Mouse (Mus musculus): Measurements from ENCODE around the gene Hnrnpl. TPM values are rescaled to one million over a fixed set of nuclear protein-coding genes. Genes with fewer than 3 reads are reported as not detected.

Hnrnpl gene
- total and polyA plus RNA-seq, 2 experiments = 90.1 to 109 TPM

DNA sequence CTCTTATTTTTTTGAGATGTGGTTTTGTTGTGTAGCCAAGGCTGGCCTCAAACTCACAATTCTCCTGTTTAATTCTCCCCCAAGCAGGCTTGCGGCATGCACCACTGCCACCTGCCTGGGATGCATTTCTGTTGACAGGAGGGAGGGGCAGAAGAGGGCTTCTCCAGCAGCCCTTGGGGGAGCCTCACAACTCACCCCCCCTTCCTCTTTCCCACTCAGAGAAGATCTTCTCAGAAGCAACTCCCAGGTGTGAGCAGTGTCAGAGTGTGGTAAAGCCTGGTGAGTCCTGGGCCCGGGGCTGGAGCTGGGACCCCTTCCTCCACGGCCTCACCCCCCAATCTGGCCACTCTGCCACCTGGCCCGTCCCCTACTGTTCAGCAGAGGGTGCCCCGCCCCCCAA, 23.2 kb upstream of the Hnrnpl start:
- DNase-seq (ENCODE audit: extremely low read depth, low read depth, low spot score) = no peak
- Histone ChIP-seq H3K27me3 (ENCODE audit: control insufficient read depth, insufficient read depth, low read length) (no peaks in the 10 kb centered on the region), H3K4me3 (ENCODE audit: insufficient read depth, low read depth, low read length) (no peak overlapping the region), H3K4me1 (ENCODE audit: control insufficient read depth, insufficient read depth, low read length) (no peaks in the 10 kb centered on the region), H3K79me2 (ENCODE audit: control insufficient read depth, insufficient read depth, low read length) (no peaks in the 10 kb centered on the region), H3K9ac (ENCODE audit: low read depth, low read length) (no peak overlapping the region), H3K27ac (replicated peaks; ENCODE audit: insufficient read depth, low read depth, low read length) (no peak overlapping the region), H3K36me3 (ENCODE audit: control insufficient read depth, insufficient read depth, low read length) (no peaks in the 10 kb centered on the region; the same call in 1 of the 2 replicates)
- WGBS = 88% methylated on average over 5 of the region's 5 CpGs
- TF ChIP-seq POLR2A (IDR thresholded peaks at IDR 0.05; ENCODE audit: extremely low read depth, insufficient read depth, low read length) (no peak), CTCF (IDR thresholded peaks at IDR 0.05; ENCODE audit: low read depth, low read length) (no peak)

DNA sequence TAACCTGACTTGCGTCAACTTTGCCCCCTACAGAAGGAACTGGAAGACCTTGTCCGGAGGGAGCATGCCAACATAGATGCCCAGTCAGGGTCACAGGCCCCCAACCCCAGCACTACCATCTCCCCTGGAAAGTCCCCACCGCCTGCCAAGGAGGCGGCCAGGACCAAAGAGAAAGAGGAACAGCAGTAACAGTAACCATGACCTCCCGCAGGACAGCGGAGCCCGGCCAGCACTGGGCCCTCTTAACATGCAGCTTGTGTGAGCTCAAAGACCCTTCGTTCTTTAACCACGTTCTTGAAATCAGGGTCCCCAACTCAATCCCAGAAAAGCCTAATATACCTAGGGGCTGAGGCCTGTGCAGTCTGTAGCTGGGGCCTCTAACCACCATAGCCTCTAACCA, 20.5 kb upstream of the Hnrnpl start:
- TF ChIP-seq CTCF (IDR thresholded peaks at IDR 0.05; ENCODE audit: low read depth, low read length) (no peak), POLR2A (IDR thresholded peaks at IDR 0.05; ENCODE audit: extremely low read depth, insufficient read depth, low read length) (no peak)
- no peak for DNase-seq (ENCODE audit: extremely low read depth, low read depth, low spot score)
- Histone ChIP-seq H3K27me3 (ENCODE audit: control insufficient read depth, insufficient read depth, low read length) (no peaks in the 10 kb centered on the region), H3K9ac (ENCODE audit: low read depth, low read length) (no peak overlapping the region), H3K4me1 (ENCODE audit: control insufficient read depth, insufficient read depth, low read length) (no peaks in the 10 kb centered on the region), H3K27ac (replicated peaks; ENCODE audit: insufficient read depth, low read depth, low read length) (no peak overlapping the region), H3K79me2 (ENCODE audit: control insufficient read depth, insufficient read depth, low read length) (no peaks in the 10 kb centered on the region), H3K36me3 (ENCODE audit: control insufficient read depth, insufficient read depth, low read length) (no peaks in the 10 kb centered on the region; the same call in 1 of the 2 replicates), H3K4me3 (ENCODE audit: insufficient read depth, low read depth, low read length) (no peak overlapping the region)
- 97% methylated on average over 9 of the region's 9 CpGs for WGBS

DNA sequence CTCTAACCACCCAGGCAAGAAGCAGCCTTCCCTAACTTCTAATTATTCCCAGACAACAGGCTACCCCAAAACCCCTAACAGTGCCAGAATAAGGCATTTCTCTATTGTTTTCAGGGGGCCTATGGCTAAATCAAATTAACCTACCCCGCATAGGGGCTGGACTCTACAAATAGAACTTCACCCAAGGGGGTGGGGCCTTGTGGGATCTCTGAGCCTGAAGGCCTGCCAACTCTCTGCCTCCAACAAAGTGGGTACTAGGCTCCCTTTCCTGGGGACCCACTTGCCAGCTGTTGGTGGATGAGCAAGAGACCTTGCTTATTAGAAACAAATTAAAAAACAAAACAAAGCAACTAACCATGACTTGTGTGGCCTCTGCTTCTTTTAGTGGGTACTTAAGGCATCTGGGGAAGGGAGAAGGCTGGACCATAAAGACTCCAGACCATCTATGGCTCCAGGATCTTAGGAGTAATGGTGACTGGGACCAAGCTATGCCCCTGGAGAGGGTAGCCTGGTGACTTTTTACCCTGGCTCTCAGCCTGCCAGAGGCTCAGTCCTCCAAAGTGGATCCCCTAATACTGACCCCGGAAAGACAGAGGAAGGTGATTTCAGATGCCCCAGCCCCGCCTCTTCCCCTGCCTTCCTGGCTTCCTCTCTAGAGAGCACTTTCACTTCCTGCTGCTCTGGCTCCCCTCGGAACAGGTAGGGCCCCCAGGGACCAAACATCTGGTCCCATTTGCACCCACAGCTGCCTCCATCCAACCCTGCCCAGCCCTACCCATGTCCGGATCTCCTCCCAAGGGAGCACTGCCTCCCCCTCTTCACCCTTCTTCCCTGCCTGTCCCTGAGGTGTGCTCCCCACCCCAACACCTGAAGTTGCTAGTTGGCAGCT, 19.8 kb upstream of the Hnrnpl start, which contains the start of gene Rinl:
Gene Rinl (plus strand): TSS at position 663 of the 889 bp plus-strand sequence.
- Histone ChIP-seq H3K9ac (ENCODE audit: low read depth, low read length) (no peak within 1 kb of the TSS), H3K4me3 (ENCODE audit: insufficient read depth, low read depth, low read length) (peak within 1 kb of the TSS; percentile 38)

DNA sequence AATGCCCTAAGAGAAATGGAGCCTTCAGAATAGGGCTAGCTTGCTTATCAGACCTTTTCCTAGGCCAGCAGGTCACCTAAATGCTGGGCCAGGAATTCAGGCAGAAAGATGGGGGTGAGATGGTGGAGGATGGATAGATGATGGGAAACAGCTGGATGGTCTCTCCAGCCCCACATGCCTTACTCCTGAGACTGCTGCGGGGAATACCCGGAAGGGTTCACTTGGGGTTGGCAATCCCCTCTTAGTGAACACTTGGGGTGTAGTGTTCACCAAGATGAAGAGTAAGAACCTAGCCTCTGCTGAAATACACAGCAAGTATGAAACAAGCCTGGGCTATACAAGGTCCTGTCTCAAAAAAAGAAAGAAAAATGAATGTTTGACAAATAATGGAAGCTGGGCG, 19.1 kb upstream of the Hnrnpl start:
- TF ChIP-seq POLR2A (IDR thresholded peaks at IDR 0.05; ENCODE audit: extremely low read depth, insufficient read depth, low read length) (no peak), CTCF (IDR thresholded peaks at IDR 0.05; ENCODE audit: low read depth, low read length) (no peak)
- no peak overlapping the region for H3K9ac ChIP-seq (ENCODE audit: low read depth, low read length)
- H3K27ac ChIP-seq (replicated peaks; ENCODE audit: insufficient read depth, low read depth, low read length) = no peak overlapping the region
- 95% methylated on average over 3 of the region's 3 CpGs for WGBS
- no peak for DNase-seq (ENCODE audit: extremely low read depth, low read depth, low spot score)
- no peaks in the 10 kb centered on the region for H3K4me1 ChIP-seq (ENCODE audit: control insufficient read depth, insufficient read depth, low read length)
- no peaks in the 10 kb centered on the region for H3K79me2 ChIP-seq (ENCODE audit: control insufficient read depth, insufficient read depth, low read length)
- no peaks in the 10 kb centered on the region for H3K27me3 ChIP-seq (ENCODE audit: control insufficient read depth, insufficient read depth, low read length)
- no peaks in the 10 kb centered on the region; the same call in 1 of the 2 replicates for H3K36me3 ChIP-seq (ENCODE audit: control insufficient read depth, insufficient read depth, low read length)
- H3K4me3 ChIP-seq (ENCODE audit: insufficient read depth, low read depth, low read length) = no peak overlapping the region; the same call in 1 of the 2 replicates

More for the DNA sequence above, 19.8 kb upstream of the Hnrnpl start, which contains the start of gene Rinl:
- 74% methylated on average over 5 of the region's 5 CpGs for WGBS
- no peak for TF ChIP-seq POLR2A (IDR thresholded peaks at IDR 0.05; ENCODE audit: extremely low read depth, insufficient read depth, low read length)
- no peak for TF ChIP-seq CTCF (IDR thresholded peaks at IDR 0.05; ENCODE audit: low read depth, low read length)
- Histone ChIP-seq H3K4me1 (ENCODE audit: control insufficient read depth, insufficient read depth, low read length) (no peaks in the 10 kb centered on the region), H3K79me2 (ENCODE audit: control insufficient read depth, insufficient read depth, low read length) (no peaks in the 10 kb centered on the region), H3K36me3 (ENCODE audit: control insufficient read depth, insufficient read depth, low read length) (no peaks in the 10 kb centered on the region; the same call in 1 of the 2 replicates), H3K27ac (replicated peaks; ENCODE audit: insufficient read depth, low read depth, low read length) (no peak within 1 kb of the TSS), H3K27me3 (ENCODE audit: control insufficient read depth, insufficient read depth, low read length) (no peaks in the 10 kb centered on the region)
- DNase-seq (ENCODE audit: extremely low read depth, low read depth, low spot score) = no peak

DNA sequence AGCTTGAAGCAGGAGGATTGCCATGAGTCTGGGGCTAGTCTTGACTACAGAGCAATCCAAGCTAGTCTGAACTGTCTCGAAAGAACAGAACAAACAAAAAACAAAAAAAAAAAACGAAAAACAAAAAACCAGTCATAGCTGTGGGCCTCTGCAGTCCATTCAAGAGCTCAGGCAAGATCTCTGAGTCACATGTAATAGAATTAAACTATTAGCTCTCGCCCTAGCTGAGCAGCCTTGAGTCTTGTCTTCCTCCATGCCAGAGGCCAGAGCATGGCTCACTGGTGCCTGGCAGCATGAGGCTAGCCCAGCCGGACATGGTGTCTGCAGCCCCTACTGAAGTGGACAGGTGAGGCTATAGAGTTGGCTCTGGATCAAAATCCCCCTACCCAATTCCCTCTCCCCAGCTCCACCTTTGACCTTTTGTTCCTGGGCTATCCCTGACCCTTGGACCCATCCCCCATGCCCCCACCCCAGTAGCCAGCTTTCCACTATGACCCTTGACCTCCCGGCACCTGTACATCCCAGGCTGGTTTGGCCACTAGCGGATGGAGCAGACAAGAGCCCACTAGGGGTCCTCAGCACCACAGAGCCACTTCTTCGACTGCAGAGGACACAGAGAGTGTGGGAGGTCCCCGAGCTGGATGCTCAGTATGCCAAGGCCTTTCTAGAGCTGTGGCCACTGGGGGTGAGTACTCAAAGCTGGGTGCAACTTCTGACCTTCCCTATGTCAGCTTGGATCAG, 18.1 kb upstream of the Hnrnpl start:
- Histone ChIP-seq H3K4me3 (ENCODE audit: insufficient read depth, low read depth, low read length) (no peak overlapping the region), H3K9ac (ENCODE audit: low read depth, low read length) (no peak overlapping the region), H3K79me2 (ENCODE audit: control insufficient read depth, insufficient read depth, low read length) (no peaks in the 10 kb centered on the region), H3K4me1 (ENCODE audit: control insufficient read depth, insufficient read depth, low read length) (no peaks in the 10 kb centered on the region), H3K36me3 (ENCODE audit: control insufficient read depth, insufficient read depth, low read length) (no peaks in the 10 kb centered on the region; the same call in 1 of the 2 replicates), H3K27me3 (ENCODE audit: control insufficient read depth, insufficient read depth, low read length) (no peaks in the 10 kb centered on the region), H3K27ac (replicated peaks; ENCODE audit: insufficient read depth, low read depth, low read length) (no peak overlapping the region)
- no peak for DNase-seq (ENCODE audit: extremely low read depth, low read depth, low spot score)
- no peak for TF ChIP-seq POLR2A (IDR thresholded peaks at IDR 0.05; ENCODE audit: extremely low read depth, insufficient read depth, low read length)
- peak; percentile 12; the same call in 1 of the 2 replicates for TF ChIP-seq CTCF (IDR thresholded peaks at IDR 0.05; ENCODE audit: low read depth, low read length)
- whole genome bisulfite sequencing = 76% methylated on average over 8 of the region's 8 CpGs
